Comparison of ENCODE assay signal across 26 mouse cellular contexts in the genomic region with DNA sequence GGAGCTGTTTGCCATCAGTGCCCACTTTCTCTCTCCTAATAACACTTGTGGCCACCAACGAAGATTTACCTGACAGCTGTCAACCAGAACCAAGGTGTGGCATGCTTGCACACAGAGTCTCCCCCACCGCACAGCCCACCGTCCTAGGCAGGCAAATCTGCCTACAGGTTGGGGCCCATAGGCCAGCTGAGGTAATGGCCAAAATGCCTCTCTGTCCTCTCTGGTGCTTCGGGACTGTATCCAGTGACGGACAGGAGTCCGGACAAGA.
A peak's percentile ranks its signal among the peaks of the same experiment; 100 is the strongest.
DNase-seq lines count a peak whose midpoint lies in the region; ATAC-seq and TF ChIP-seq lines count a peak whose summit lies in the region.
"Had no signal": no experiment of that assay in that cellular context is flagged by ENCODE, and none has a peak within 500 bp of the region (broad histone marks: within the 10 kb centered on the region; RNA-seq: fewer than 3 reads in every experiment).

No protein-coding gene starts in this region.

- TF ChIP-seq POLR2A in heart, adult 2 months (IDR thresholded peaks at IDR 0.05; ENCODE audit: insufficient read depth, low read depth, low read length), result no peak

- TF ChIP-seq CTCF in heart, adult 2 months (IDR thresholded peaks at IDR 0.05), result no peak
- TF ChIP-seq CTCF in stomach, postnatal 0 days (IDR thresholded peaks at IDR 0.05; ENCODE audit: low read depth), result no peak

- no peak overlapping the region for H3K4me3 ChIP-seq in heart, adult 2 months
- no peak overlapping the region for H3K4me3 ChIP-seq in heart, embryonic 14.5 days (ENCODE audit: control insufficient read depth in 1 of 2, insufficient read depth in 1 of 2, low read depth in 1 of 2, low read length in 2 of 2)
- H3K4me3 ChIP-seq in lung, embryonic 15.5 days, result no peak overlapping the region
- H3K4me3 ChIP-seq in stomach, postnatal 0 days (ENCODE audit: low read depth, low read length), result no peak overlapping the region
- H3K4me3 ChIP-seq: embryonic facial prominence, embryonic 15.5 days; forebrain, embryonic 12.5 days; liver, embryonic 13.5 days had no signal

- H3K27ac ChIP-seq in heart, adult 2 months, result peak overlapping the region; percentile 66
- peak overlapping the region; percentile 36 to 60; a peak in 2 of 4 replicates for H3K27ac ChIP-seq in heart, embryonic 14.5 days (replicated peaks in 1 of 2; ENCODE audit: control insufficient read depth in 1 of 2, insufficient read depth in 1 of 2, low read depth in 2 of 2, low read length in 2 of 2)
- H3K27ac ChIP-seq in lung, embryonic 15.5 days, result peak overlapping the region; percentile 2; the same call in 1 of the 2 replicates
- H3K27ac ChIP-seq in stomach, postnatal 0 days (replicated peaks), result 0 out of 2 replicates have a peak overlapping the region, but pooled peaks have one; percentile 36
- H3K27ac ChIP-seq: embryonic facial prominence, embryonic 15.5 days; forebrain, embryonic 12.5 days; hindbrain, embryonic 14.5 days; liver, embryonic 13.5 days had no signal

- DNase-seq in heart, adult 2 months, result no peak
- DNase-seq in heart, postnatal 14 days, result no peak
- no peak for DNase-seq in heart, adult 18-20 months
- DNase-seq in lung, postnatal 36 days, result no peak
- DNase-seq in stomach, postnatal 0 days (ENCODE audit: low spot score), result peak; percentile 10
- DNase-seq: adrenal gland, postnatal 25 days; cerebellum, adult 11-12 months; cerebellum, postnatal 10 days; gastrocnemius, postnatal 14 days; kidney, postnatal 36 days; liver, embryonic 13.5 days; lung, adult 18-20 months; right cerebral cortex, adult 18-20 months; spleen, adult 18-20 months; thymus, adult 2 months; thymus, postnatal 36 days had no signal

- no peak for TF ChIP-seq EP300 in heart, adult 2 months (IDR thresholded peaks at IDR 0.05; ENCODE audit: insufficient read depth, low read depth, low read length)
- no peak for TF ChIP-seq EP300 in stomach, postnatal 0 days (optimal IDR thresholded peaks at IDR 0.05)

- H3K36me3 ChIP-seq in heart, adult 2 months (ENCODE audit: control insufficient read depth, insufficient read depth, low read length), result peaks cover 27% of the 10 kb centered on the region
- no peaks in the 10 kb centered on the region for H3K36me3 ChIP-seq in heart, embryonic 14.5 days (ENCODE audit: control insufficient read depth, insufficient read depth, low read length)
- 0 out of 2 replicates have a peak, but pooled peaks cover 2% of the 10 kb centered on the region for H3K36me3 ChIP-seq in lung, embryonic 15.5 days
- no peaks in the 10 kb centered on the region for H3K36me3 ChIP-seq in stomach, postnatal 0 days (ENCODE audit: control insufficient read depth, insufficient read depth, low read length)
- H3K36me3 ChIP-seq: embryonic facial prominence, embryonic 15.5 days; forebrain, embryonic 12.5 days; liver, embryonic 13.5 days had no signal

- H3K4me1 ChIP-seq in heart, adult 2 months (ENCODE audit: control insufficient read depth, insufficient read depth, low read length), result peaks cover 31% of the 10 kb centered on the region
- H3K4me1 ChIP-seq in heart, embryonic 14.5 days (ENCODE audit: control insufficient read depth in 2 of 2, insufficient read depth in 2 of 2, low read length in 2 of 2), result peaks cover 34 to 69% of the 10 kb centered on the region in 2 experiments
- H3K4me1 ChIP-seq in lung, embryonic 15.5 days, result peaks cover 44% of the 10 kb centered on the region
- peaks cover 3% of the 10 kb centered on the region; the same call in 1 of the 2 replicates for H3K4me1 ChIP-seq in stomach, postnatal 0 days (replicated peaks; ENCODE audit: control insufficient read depth, insufficient read depth)

- WGBS in heart, adult 2 months, result 58% methylated on average over 6 of the region's 6 CpGs
- 51% methylated on average over 6 of the region's 6 CpGs for WGBS in heart, embryonic 14.5 days
- WGBS in lung, embryonic 15.5 days, result 77% methylated on average over 6 of the region's 6 CpGs
- 82% methylated on average over 6 of the region's 6 CpGs for WGBS in stomach, postnatal 0 days

- no peaks in the 10 kb centered on the region for H3K9me3 ChIP-seq in heart, embryonic 14.5 days (ENCODE audit: control insufficient read depth, low read length)
- no peaks in the 10 kb centered on the region for H3K9me3 ChIP-seq in lung, embryonic 15.5 days
- no peaks in the 10 kb centered on the region for H3K9me3 ChIP-seq in stomach, postnatal 0 days (ENCODE audit: control insufficient read depth, low read length)
- H3K9me3 ChIP-seq: embryonic facial prominence, embryonic 15.5 days; forebrain, embryonic 12.5 days; liver, embryonic 13.5 days had no signal

- no peaks in the 10 kb centered on the region for H3K27me3 ChIP-seq in heart, adult 2 months (ENCODE audit: control insufficient read depth, insufficient read depth, low read length)
- H3K27me3 ChIP-seq in heart, embryonic 14.5 days (ENCODE audit: control insufficient read depth, insufficient read depth, low read length), result no peaks in the 10 kb centered on the region
- H3K27me3 ChIP-seq in lung, embryonic 15.5 days, result no peaks in the 10 kb centered on the region
- H3K27me3 ChIP-seq in stomach, postnatal 0 days (ENCODE audit: control insufficient read depth, insufficient read depth, low read length), result no peaks in the 10 kb centered on the region
- H3K27me3 ChIP-seq: embryonic facial prominence, embryonic 15.5 days; forebrain, embryonic 12.5 days; liver, embryonic 13.5 days had no signal

- H3K79me2 ChIP-seq in heart, adult 2 months (replicated peaks; ENCODE audit: control insufficient read depth, insufficient read depth, low read length), result peaks cover 2% of the 10 kb centered on the region

- no peak for ATAC-seq in heart, embryonic 14.5 days (ENCODE audit: insufficient number of reproducible peaks, insufficient read depth, low FRiP score, low read depth)
- no peak for ATAC-seq in lung, embryonic 15.5 days (ENCODE audit: borderline replicate concordance, extremely low read depth, low FRiP score, low TSS enrichment)
- no peak for ATAC-seq in stomach, postnatal 0 days (ENCODE audit: low FRiP score, low TSS enrichment)
- ATAC-seq: CD4-positive, CD25-positive, alpha-beta regulatory T cell, adult 4 months; intestine, postnatal 0 days; midbrain, embryonic 16.5 days had no signal

- intact Hi-C loops in heart, adult 2 months (cut with DNase I), result no loop called here
- intact Hi-C loops in heart, postnatal 14 days (cut with DNase I), result loop anchor here (5.0 kb wide), 1 partner anchor 115 kb away; no protein-coding TSS in a partner anchor

- 0 out of 2 replicates have a peak overlapping the region, but pooled peaks have one; percentile 6 for H3K9ac ChIP-seq in heart, adult 2 months (ENCODE audit: low read depth, low read length)
- peak overlapping the region; percentile 47 for H3K9ac ChIP-seq in heart, embryonic 14.5 days (ENCODE audit: low read length)
- no peak overlapping the region for H3K9ac ChIP-seq in lung, embryonic 15.5 days
- H3K9ac ChIP-seq in stomach, postnatal 0 days (ENCODE audit: low read length), result no peak overlapping the region
- H3K9ac ChIP-seq: embryonic facial prominence, embryonic 15.5 days; forebrain, embryonic 12.5 days; forebrain, postnatal 0 days; hindbrain, embryonic 14.5 days; liver, embryonic 13.5 days had no signal

- peak overlapping the region; percentile 42 for H3K4me2 ChIP-seq in heart, embryonic 14.5 days (ENCODE audit: low read length)
- no peak overlapping the region for H3K4me2 ChIP-seq in lung, embryonic 15.5 days
- no peak overlapping the region for H3K4me2 ChIP-seq in stomach, postnatal 0 days (replicated peaks; ENCODE audit: low read depth)
- H3K4me2 ChIP-seq: embryonic facial prominence, embryonic 15.5 days; forebrain, embryonic 12.5 days; hindbrain, embryonic 14.5 days; liver, embryonic 13.5 days; midbrain, embryonic 11.5 days had no signal

Comparison
In these comparisons a context has a peak if more than half of its experiments do, and no peak if none do; other contexts are left out.
1. H3K27ac ChIP-seq: peak in every context shown above with its lines; median percentile 66 in heart, adult 2 months; 48 in heart, embryonic 14.5 days; 36 in stomach, postnatal 0 days; 2 in lung, embryonic 15.5 days.
2. H3K9ac ChIP-seq: peak in heart, adult 2 months (single experiment) and heart, embryonic 14.5 days (single experiment); none in lung, embryonic 15.5 days (single experiment) and stomach, postnatal 0 days (single experiment).